Mouse (Mus musculus) thymus, postnatal 14 days (tissue): ENCODE measurements at regions not wholly inside any gene's neighbourhood (a gene's known extent, or its start where the extent isn't known, plus 50 kb on each side); places are given as distances from the start of the nearest gene placed in this dataset.

Experiments
- DNase-seq: peaks from one replicate; pipeline ENCODE4 v3.0.0; 2021

DNA sequence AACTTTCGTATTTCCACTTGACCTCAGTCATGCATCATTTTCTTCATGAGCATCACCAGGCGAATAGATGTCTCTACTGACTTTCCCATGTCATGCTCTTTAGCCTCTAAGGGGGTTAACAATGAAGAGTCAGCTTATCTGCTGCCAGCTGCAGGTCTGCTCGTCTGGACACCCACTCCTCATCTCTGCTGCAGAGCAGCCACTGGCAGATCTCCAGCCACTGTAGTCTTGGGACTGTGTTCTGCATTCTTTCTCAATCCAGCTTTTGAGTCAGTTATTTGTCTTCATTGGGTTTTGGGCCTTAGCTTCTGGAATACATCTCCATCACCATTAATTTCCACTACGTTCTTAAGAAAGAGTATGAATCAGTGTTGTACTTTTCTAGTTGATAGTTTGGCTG is 280.0 kb downstream of the Gm5447 start:
- no peak for DNase-seq

DNA sequence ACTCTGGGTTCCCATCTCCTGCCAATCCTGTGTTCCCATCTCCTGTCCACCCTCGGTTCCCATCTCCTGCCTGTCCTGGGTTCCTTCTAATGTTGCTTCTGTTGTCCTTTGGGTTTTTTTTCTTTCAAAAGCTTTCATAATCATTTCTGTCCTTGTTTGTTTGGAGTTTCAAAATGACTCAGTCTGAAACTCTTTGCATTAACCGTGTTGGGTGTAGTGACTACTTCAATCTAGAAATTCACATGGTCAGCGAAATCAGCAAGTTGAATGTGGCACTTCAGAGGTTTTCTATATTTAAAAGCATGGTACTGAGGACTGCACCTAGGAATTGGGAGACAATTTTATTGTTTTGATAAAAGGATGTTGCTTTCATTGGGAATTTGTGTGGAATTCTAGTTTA is 280.7 kb downstream of the Gm5447 start:
- no peak for DNase-seq

DNA sequence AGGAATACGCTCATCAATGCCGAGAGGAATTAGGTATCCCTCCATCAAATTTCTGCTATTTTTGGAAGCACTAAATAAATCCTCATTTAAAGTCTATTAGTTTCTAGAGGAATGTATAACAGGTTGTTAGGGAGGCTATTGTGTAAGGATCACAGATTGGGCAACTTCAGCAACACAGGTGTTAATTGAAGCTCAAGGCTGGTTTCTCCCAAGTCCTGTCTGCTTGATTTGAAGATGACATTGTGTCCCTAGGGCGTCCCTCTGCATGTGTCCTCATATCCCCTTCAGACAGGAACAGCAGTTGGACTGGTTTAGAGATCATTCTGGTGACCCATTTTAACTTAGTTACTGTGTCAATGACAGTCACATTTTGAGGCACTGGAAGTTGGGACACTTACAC is 281.5 kb downstream of the Gm5447 start:
- DNase-seq: no peak

DNA sequence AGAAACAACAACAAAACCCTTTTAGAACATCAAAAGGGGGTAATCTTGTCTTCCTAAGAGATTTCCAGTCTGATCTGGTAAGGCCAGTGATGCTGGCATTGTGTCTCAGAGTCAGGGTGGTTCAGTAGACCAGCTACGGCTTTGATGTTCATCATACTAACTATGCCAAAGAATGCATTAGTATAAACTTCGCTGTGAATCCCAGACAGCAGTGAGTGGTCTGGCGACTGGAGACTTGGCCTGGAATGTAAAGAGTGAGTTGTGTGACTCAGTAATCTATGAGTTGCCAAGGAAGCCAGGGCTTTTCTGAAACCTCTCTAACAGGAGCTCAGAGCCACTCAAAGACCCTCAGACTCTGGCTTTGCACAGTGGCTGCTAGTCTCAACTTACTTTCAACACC is 288.1 kb upstream of the Foxq1 start:
- DNase-seq: no peak

DNA sequence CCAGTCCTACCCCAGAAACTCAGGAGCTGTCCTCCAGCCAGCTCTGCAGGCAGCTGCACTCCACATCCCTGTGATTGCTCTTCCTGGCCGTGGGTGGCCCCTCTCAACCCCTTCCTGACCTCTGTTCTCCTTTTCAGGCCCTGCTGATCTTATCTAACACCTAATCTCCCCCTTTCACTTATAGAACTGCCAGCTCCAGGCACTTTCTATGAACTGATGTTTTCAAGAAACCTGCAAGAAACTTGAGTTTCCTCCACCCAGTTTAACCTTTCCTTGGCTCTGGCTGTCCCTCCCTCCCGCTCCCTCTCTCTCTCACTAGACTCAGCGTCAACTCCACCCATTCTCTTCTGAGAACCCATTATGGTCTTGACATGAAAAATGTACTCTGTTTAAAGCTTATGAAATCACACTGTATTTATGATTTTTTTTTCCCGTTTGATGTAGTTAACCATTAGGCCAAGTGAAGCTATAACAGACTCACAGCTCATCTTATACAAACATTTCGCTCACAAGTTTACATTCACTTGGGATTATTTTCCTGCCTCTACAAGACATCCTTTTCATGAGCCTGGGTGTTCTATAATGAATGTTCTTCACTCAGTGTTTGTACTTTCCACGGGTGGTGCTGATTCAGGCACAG is 279.8 kb upstream of the Foxq1 start:
- DNase-seq: no peak

DNA sequence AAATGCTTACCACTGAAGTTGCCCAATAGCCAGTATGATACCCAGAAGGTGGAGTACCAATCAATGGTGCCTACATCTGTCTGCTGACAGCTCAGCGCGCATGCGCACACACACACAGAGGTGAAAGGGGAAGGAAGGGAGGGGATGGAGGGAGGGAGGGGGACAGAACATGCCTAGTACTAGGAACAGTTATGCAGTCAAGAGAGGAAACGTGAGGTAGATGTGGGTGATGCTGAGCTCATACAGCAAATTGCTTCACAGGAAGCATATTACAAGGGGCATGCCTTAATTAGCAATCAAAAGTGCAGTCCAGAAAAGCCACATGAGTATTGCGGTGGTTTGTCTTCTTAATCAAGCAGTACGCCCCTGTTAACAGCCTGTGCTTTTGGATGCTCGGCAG is 265.3 kb upstream of the Foxq1 start:
- no peak for DNase-seq

DNA sequence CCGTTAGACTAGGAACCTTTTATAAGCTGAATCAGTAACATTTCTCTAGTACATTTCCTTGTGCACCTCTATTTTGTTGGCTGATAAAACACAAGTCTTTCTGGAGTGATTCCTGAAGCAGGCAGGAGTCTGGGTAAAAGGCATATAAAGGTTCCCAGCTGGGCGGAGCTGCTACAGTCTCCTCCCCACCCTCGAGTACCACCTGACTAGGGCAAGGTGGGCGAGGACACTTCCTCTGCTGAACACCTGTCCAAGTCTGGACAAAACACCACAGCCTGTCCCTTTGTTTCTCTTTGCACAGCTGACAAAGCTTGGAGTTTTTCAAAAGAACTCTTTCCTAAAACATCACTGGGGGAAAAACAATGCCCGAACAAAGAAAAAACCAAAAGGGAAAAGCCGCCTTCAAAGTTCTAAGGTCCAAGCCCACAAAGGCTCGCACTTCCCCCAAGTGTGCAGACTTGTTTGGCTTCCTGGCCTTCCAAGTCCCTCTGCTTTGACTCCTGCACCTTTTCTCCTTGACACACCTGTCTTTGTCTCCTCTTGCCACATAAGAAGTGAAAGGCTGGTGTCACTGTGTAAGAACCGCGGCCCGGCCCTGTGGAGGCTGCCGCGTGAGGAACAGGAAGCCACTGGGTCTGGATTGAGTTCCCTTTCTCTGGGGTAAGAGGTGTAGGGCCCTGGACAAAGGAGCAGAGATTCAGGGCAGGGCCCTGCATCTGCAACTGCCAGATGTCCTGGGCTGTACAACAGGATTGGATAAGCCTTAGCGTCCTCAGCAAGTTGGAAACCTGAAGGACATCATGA is 263.1 kb upstream of the Foxq1 start:
- DNase-seq: no peak

DNA sequence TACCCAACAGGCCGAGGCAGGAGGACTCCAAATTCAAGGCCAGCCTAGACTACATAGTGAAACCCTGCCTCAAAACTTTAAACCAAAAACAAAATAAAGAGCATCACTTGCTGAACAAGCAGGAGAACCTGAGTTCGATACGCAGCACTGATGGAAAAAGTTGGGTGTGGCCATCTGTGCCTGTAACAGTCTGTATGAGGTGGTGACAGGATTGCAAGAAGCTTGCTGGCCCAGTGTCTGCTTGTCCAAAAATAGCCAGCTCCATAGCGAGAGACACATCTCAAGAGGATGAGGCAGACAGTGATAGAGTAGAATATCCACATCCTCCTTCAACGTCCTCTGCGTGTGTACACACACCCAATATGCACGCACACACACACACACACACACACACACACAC is 261.9 kb upstream of the Foxq1 start:
- no peak for DNase-seq

DNA sequence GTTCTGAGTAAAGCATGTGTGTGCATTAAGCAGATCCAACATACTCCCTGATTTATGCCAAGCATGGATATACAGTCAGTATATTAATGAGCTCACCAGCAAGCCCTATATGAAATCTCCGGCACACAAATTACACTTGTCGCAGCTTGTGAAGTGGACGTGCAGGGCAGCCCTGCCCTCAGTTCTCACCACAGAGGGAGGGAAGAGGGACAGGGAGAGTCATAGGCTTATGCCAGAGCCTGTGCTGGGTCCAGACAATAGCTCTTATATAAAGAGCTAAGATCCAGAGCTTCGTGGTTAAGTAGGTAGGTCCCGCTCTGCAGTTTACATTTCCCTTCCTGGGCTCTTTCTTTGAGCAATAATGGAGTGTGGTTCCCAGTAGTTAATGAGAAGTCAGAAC is 252.7 kb upstream of the Foxq1 start:
- DNase-seq: no peak

DNA sequence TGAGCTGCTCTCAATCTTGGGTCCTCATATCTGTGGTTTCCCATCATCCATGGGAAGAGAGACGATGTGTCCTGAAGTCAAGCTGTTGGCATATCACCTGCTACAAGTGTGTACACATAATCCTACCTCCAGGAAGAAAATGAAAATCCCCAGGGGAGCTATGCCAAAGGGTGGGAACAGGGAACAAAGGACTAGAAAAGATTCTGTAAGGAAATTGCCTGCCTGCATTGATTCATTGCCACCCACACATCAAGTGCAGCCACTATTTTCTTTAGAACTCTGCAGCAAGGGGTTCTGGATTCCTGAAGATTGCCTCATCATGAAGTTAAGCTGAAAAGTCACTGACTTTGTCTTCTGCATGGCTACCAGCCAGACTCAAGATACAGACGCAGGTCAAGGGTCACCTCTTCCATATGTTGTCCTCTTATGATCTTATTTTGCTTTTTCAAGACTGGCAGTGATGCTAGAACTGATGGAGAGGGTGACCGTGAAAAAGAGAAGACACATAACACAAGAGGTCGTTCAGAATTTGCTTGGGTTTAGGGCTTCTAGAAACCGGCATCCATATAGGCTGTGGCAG is 251.6 kb upstream of the Foxq1 start:
- DNase-seq: no peak

DNA sequence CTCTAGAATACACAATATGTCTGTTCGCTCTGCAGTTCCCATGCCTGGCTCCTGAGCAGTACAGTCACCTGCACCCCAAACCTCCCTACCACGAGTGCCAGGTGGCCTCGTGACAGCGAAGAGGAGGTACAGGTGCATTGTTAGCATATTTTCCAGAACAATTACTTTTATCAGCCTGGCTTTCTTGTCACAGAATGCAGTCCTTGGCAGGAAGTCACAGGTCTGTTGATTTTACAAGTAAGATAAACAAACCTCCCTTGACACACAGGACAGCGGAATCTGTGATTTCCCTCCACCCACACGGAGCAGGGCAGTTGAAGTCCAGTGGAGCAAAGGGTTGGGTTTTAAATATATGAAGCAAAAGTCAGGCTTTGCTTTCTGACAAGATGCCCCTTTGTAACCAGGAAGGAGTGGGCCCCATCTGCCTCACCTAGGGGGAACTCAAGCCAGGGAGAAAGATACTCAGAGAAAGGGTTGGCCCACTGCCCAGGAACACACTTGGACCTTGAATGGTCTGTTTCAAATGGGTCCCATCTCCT is 246.8 kb upstream of the Foxq1 start:
- DNase-seq: no peak

DNA sequence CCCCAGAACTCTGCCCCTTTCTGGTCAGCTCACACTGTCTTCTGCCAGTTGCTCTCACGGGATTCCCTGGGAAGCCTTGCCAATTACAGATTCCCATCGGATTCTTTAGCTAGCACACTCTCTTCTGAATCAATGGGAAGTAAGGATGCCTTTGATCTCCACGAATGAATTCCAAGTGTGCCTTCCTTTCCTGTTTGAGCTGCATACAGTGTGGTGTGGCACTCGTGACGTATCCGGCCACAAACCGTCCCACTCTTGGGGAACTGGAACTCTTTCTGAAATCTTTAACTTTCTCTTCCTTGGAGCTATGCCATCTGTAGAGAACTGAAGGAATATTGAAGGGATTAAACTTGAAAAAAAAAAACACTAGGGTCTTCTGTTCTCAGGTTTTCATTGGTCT is 243.2 kb upstream of the Foxq1 start:
- no peak for DNase-seq

DNA sequence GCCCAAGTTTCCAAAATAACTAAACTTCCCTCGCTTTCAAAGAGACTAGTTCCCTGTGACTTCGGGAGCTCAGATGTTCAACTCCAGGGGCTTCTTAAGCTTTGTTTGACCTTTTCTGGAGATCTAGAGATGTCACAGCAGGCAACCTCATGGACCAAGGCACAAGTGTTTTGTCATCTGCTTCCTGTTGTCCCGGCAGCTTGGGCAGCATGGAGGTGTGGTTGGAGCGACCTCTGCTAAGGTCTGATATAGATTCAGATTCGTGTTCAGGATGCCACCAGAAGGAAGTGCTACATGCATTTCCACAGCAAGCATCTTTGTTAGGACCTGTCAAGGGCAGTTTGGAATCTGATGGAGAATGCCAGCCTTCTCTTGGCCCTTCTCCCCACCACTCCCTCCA is 242.1 kb upstream of the Foxq1 start:
- no peak for DNase-seq

DNA sequence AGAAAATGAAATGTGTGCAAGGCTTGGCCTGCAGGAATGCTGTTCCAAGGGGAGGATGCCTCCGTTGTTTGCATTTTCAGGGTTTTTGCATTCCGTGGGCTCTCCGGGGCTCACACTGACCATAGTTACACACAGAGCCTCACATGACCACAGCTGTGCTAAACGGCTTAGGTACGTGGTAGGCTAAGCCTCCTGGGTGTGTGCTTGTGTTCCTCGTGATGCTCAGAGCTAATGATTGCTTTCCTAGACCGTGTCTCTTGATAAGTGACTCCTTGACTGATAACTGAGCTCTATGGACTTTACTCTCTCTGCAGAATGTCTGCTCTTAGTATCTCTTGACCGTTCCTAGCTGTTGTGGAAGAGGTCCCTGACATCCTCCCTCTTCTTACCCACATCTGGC is 238.9 kb upstream of the Foxq1 start:
- DNase-seq: no peak

DNA sequence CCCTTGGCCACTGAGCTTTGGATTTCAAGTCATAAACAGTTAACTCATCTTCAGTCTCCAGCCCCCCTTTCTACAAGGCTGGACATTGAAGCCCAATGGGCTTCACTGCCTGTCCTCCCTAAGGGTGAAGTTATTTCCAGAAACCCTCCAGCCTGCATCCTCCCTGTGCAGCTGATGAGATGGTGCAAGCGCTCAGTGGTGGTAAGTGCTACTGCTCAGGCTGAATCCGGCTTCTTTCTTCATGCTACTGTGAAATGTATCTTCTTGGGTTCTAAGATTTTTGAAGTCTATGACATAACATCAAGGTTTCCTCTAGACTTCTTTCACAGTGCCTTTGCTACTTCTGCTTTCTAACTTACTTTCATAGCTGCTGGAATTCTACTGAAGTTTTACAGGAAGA is 237.9 kb upstream of the Foxq1 start:
- DNase-seq: no peak

DNA sequence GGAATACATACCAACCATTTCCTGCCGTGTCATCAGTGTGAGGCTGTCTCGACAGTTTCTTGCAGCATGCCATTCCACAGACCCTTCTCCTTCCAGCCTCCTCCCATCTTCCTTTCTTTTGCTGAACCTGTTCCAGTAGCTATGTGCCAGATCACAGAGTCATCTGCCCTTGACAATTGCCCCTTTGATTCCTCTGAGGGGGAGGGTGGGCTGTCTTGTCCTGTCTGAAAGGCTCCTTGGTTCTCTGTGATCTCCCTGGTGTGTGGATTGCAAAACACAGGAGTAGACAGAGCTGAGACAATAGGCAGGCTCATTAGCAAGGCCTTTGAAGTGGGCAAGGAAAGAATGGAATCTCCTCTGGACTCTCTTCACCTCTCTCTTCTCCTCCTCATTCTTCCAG is 234.5 kb upstream of the Foxq1 start:
- DNase-seq: no peak

DNA sequence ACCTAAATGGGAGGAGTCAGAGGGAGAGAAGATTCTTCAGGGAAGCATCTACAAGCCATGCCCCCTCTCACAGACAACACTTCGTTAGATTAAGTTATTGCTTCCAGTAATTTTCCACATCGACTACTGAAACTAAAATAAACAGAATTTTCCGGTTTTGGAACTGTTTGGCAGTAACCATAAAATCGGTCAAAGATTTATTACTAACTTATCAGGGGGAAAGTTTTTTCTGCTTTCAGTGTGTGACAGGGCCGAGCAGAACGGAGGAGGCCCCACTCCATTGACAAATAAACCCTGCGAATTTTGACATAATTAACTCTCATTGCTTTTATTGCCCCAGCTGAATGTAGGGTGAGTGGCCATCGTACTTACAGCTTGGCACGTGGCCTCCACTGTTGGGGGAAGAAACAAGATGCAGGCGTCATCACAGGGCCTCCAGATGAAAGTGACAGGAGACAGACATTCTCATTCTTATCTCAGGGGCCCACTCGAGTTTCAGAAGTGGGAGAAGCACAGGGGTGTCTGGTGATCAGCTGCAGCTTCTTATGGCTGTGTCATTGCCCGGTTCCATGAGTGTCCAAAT is 229.6 kb upstream of the Foxq1 start:
- DNase-seq: no peak

DNA sequence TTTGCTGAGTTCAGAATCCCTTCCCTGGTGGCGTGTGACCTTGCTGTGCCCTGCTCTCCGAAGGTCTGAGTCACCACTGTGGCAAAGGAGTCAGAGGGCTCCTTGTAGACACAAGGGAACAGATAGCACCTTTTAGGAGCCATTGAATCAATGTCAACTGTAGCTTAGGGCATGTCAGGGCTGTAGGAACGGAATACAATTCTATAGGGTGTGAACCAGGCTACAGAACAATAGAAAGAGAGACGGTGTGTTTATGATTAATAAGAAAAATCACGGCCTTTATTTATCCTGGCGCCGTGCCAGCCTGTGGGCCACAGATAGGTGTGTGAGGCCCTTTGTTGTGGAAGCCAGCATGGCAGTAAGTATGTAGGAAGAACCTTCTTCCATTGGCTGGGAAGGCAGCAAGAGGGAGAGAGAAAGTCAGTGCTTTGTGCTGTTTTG is 228.4 kb upstream of the Foxq1 start:
- DNase-seq: no peak

DNA sequence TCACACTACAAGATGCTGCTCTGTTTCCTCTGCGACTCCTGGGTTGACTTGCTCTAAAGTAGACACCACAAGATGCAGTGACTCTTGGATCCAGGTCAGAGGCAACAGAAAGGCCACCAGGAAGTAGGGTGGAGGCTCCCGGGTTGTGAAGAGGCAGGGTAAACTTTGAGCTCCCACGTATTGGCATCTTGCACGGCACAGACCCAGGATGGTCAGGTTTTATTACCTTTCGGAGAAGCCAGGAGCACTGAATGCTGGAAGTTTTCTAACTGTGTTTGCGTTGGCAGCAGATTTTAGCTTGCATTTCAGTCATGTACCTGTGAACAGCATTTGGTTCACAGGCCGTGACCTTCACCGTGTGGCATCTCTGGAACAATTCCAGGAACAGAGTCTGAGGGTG is 227.2 kb upstream of the Foxq1 start:
- no peak for DNase-seq

DNA sequence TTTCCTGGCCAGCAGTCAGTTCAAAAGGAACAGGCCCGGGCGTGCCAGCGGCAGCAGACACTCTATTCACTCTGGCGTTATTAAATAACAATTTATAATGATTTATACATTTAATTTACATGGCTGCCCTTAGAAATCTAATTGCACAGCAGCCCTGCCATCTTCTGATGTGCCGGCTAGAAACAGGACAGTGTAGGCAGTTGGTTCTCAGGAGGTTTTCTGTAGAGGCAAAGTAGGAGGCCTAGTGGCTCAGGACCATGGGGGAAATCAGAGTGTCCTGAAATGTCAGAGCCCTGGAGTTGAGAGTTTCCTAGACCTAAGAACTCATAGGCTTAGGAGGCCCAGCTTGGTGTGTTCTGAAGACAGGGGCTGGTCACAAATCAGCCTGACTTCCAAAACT is 225.2 kb upstream of the Foxq1 start:
- no peak for DNase-seq

DNA sequence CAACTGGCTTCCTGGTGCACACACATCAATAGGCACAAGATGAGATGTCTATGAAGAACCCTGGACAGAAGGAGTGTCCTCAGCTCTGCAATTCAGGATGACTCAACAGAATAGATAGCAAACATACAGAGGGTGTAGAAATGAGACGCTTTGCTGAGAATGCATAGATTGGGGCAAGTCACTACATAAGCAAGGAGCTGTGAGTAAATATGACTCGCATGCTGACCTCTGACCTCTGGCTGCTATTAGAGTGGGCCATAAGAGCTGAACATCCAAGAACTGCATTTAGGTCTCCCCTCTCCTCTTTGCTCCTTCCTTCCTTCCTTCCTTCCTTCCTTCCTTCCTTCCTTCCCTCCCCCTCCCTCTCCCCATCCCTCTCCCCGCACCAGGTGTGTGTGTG is 221.0 kb upstream of the Foxq1 start:
- no peak for DNase-seq

DNA sequence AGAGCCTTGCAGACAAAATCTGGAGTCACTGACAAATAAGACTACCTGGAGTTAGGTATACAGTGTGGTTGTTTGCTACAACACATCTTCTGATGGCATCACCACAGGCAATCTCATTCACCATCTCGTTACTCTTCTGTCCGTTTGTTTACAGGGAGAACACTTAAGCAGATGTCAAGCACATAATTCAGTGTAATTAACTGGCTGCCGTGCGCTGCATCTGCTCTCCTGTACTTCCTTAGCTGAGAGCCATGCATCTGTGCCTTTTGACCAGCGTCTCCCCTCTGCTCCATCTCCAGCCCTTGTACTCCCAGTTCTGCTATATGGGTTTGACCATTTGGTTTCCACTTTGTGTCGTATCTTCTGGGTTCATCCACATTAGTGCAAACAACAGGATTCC is 218.3 kb upstream of the Foxq1 start:
- DNase-seq: no peak

DNA sequence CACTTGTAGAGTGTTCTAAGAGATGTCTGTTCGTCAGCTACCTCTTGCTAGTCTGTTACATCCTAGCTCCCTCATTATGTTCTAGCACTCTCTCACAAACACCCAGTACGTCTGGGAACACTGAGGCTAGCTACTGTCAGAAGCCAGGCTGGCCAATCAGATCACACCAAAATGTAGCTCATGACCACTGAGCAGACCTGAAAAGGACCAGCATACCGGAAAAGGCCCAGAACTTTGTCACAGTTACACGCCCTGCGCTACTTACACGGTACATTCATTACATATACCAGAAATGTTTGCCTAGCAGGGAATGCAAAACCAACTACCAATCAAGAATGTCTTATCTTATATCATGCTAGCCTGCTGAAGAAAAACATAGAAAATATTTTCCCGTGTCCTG is 216.5 kb upstream of the Foxq1 start:
- no peak for DNase-seq

DNA sequence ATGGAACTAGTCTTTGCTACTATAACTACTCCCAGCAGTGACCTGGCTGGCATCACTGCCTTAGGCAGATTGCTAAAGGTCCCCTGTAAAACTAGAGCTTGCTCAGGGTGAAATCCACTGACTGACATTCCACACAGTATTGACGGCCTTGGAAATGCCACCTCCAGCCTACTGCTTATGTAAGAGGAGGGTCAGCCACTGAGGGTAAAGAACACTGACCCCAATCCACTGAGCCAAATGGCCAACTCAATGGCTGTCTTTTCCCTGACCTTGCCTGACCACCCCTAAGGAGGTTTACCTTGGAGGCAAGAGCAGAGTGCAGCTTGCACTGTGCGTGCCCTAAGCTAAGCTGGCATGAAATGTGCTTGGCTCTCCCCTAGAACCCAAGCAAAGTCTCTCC is 216.0 kb upstream of the Foxq1 start:
- no peak for DNase-seq
